Comparison of ENCODE assay signal across 8 mouse cellular contexts in genomic region chr17:46618394-46618768, GRCm38 (mm10). TPM values are rescaled to one million over a fixed set of nuclear protein-coding genes. Genes with fewer than 3 reads are reported as not detected.
DNase-seq lines count a peak whose midpoint lies in the region; ATAC-seq and TF ChIP-seq lines count a peak whose summit lies in the region.

No protein-coding gene starts in this region.

- H3K4me2 ChIP-seq in intestine, embryonic 15.5 days (replicated peaks): peak overlapping the region; percentile 55
- H3K4me2 ChIP-seq in neural tube, embryonic 12.5 days (replicated peaks): peak overlapping the region; percentile 39

- H3K36me3 ChIP-seq in intestine, embryonic 15.5 days: no peaks in the 10 kb centered on the region
- no peaks in the 10 kb centered on the region for H3K36me3 ChIP-seq in neural tube, embryonic 12.5 days

- peak overlapping the region; percentile 48 for H3K9ac ChIP-seq in intestine, embryonic 15.5 days
- 0 out of 2 replicates have a peak overlapping the region, but pooled peaks have one; percentile 26 for H3K9ac ChIP-seq in neural tube, embryonic 12.5 days

- 11% methylated on average over 6 of the region's 6 CpGs for WGBS in intestine, embryonic 15.5 days
- WGBS in neural tube, embryonic 12.5 days: 8% methylated on average over 6 of the region's 6 CpGs

- H3K27me3 ChIP-seq in intestine, embryonic 15.5 days (replicated peaks): no peaks in the 10 kb centered on the region
- H3K27me3 ChIP-seq in neural tube, embryonic 12.5 days (replicated peaks): no peaks in the 10 kb centered on the region

- intact Hi-C loops in gastrocnemius, postnatal 36 days (cut with DNase I): no loop called here

- no peak for TF ChIP-seq CTCF in layer of hippocampus, adult 2 months (conservative IDR thresholded peaks at IDR 0.05)
- no peak for TF ChIP-seq CTCF in embryonic fibroblast, embryonic 13.5 days (IDR thresholded peaks at IDR 0.05; ENCODE audit: borderline replicate concordance, insufficient read depth, low read length)

- no peaks in the 10 kb centered on the region for H3K9me3 ChIP-seq in intestine, embryonic 15.5 days
- no peaks in the 10 kb centered on the region for H3K9me3 ChIP-seq in neural tube, embryonic 12.5 days

- DNase-seq in layer of hippocampus, adult 2 months (ENCODE audit: low spot score in 2 of 2): no peak
- DNase-seq in layer of hippocampus, adult 9-10 months (ENCODE audit: low spot score): no peak
- DNase-seq in gastrocnemius, postnatal 36 days: no peak
- no peak for DNase-seq in thymus, postnatal 36 days

- H3K4me1 ChIP-seq in embryonic fibroblast, embryonic 13.5 days (ENCODE audit: control insufficient read depth, insufficient read depth, low read length): peaks cover 37% of the 10 kb centered on the region
- peaks cover 76% of the 10 kb centered on the region for H3K4me1 ChIP-seq in intestine, embryonic 15.5 days (replicated peaks)
- H3K4me1 ChIP-seq in neural tube, embryonic 12.5 days: peaks cover 74% of the 10 kb centered on the region

- peak; percentile 45 for ATAC-seq in intestine, embryonic 15.5 days
- no peak for ATAC-seq in neural tube, embryonic 12.5 days (ENCODE audit: low FRiP score, low read depth)
- ATAC-seq in megakaryocyte progenitor cell, adult 5-6 weeks (replicated peaks; ENCODE audit: poor library complexity): no peak

- no peak overlapping the region for H3K4me3 ChIP-seq in layer of hippocampus, adult 2 months
- no peak overlapping the region for H3K4me3 ChIP-seq in embryonic fibroblast, embryonic 13.5 days (ENCODE audit: insufficient read depth, low read length)
- peak overlapping the region; percentile 13; the same call in 1 of the 2 replicates for H3K4me3 ChIP-seq in intestine, embryonic 15.5 days (replicated peaks)
- H3K4me3 ChIP-seq in neural tube, embryonic 12.5 days: no peak overlapping the region

- H3K27ac ChIP-seq in layer of hippocampus, adult 2 months: 0 out of 2 replicates have a peak overlapping the region, but pooled peaks have one; percentile 7
- H3K27ac ChIP-seq in embryonic fibroblast, embryonic 13.5 days (ENCODE audit: insufficient read depth, low read length): peak overlapping the region; percentile 91
- peak overlapping the region; percentile 90 for H3K27ac ChIP-seq in intestine, embryonic 15.5 days
- peak overlapping the region; percentile 43; the same call in 1 of the 2 replicates for H3K27ac ChIP-seq in neural tube, embryonic 12.5 days

- no peak for TF ChIP-seq POLR2A in embryonic fibroblast, embryonic 13.5 days (IDR thresholded peaks at IDR 0.05; ENCODE audit: low read depth, low read length)

RNA-seq across cellular contexts. Expression of gene Ptk7, which starts 10.9 kb away (rescaled TPM):
- 1 to 10 TPM; 8.5 to 8.8 TPM for total RNA-seq in layer of hippocampus, adult 2 months (2021)
- 145 and 172 TPM in 2 replicates for polyA plus RNA-seq in embryonic fibroblast, embryonic 13.5 days (2011; ENCODE audit: insufficient read length, low read depth, missing spikeins)
- 61.8 and 66.2 TPM in 2 replicates for polyA plus RNA-seq in intestine, embryonic 15.5 days (2015; fragmentation: Nextera tagmentation; extraction: Ambion mirVana)
- polyA plus RNA-seq in neural tube, embryonic 12.5 days (2016; fragmentation: Nextera tagmentation; extraction: Ambion mirVana): 68.3 and 69.7 TPM in 2 replicates
- total RNA-seq in gastrocnemius, postnatal 36 days (2021): under 1 TPM; 0.79 to 0.94 TPM
- 1.4 and 2.0 TPM in 2 replicates for total RNA-seq in megakaryocyte progenitor cell, adult 5-6 weeks (2015)
- 3.0 and 3.6 TPM in 2 replicates for total RNA-seq in megakaryocyte progenitor cell, adult 5-6 weeks (2017)

RNA-seq across cellular contexts. Expression of gene Klc4, which starts 27.4 kb away (rescaled TPM):
- total RNA-seq in layer of hippocampus, adult 2 months (2021): 10 to 100 TPM; 19.0 to 20.1 TPM
- polyA plus RNA-seq in embryonic fibroblast, embryonic 13.5 days (2011; ENCODE audit: insufficient read length, low read depth, missing spikeins): 6.5 and 7.2 TPM in 2 replicates
- 64.6 and 73.2 TPM in 2 replicates for polyA plus RNA-seq in intestine, embryonic 15.5 days (2015; fragmentation: Nextera tagmentation; extraction: Ambion mirVana)
- 45.2 and 47.4 TPM in 2 replicates for polyA plus RNA-seq in neural tube, embryonic 12.5 days (2016; fragmentation: Nextera tagmentation; extraction: Ambion mirVana)
- total RNA-seq in gastrocnemius, postnatal 36 days (2021): 10 to 100 TPM; 11.7 to 11.8 TPM
- total RNA-seq in megakaryocyte progenitor cell, adult 5-6 weeks (2015): 1.9 and 2.9 TPM in 2 replicates
- total RNA-seq in megakaryocyte progenitor cell, adult 5-6 weeks (2017): 7.5 and 9.5 TPM in 2 replicates

RNA-seq across cellular contexts. Expression of gene Mrpl2, which starts 27.6 kb away (rescaled TPM):
- total RNA-seq in layer of hippocampus, adult 2 months (2021): 10 to 100 TPM; 52.2 to 53.5 TPM
- polyA plus RNA-seq in embryonic fibroblast, embryonic 13.5 days (2011; ENCODE audit: insufficient read length, low read depth, missing spikeins): 33.5 and 45.2 TPM in 2 replicates
- polyA plus RNA-seq in intestine, embryonic 15.5 days (2015; fragmentation: Nextera tagmentation; extraction: Ambion mirVana): 148 and 156 TPM in 2 replicates
- polyA plus RNA-seq in neural tube, embryonic 12.5 days (2016; fragmentation: Nextera tagmentation; extraction: Ambion mirVana): 76.9 and 86.9 TPM in 2 replicates
- total RNA-seq in gastrocnemius, postnatal 36 days (2021): 100 to 1,000 TPM in 1 of 2 experiments, 10 to 100 TPM in 1; 99.4 to 102 TPM
- 80.1 and 101 TPM in 2 replicates for total RNA-seq in megakaryocyte progenitor cell, adult 5-6 weeks (2015)
- 75.5 and 84.7 TPM in 2 replicates for total RNA-seq in megakaryocyte progenitor cell, adult 5-6 weeks (2017)

RNA-seq across cellular contexts. Expression of gene Cul7, which starts 31.8 kb away (rescaled TPM):
- total RNA-seq in layer of hippocampus, adult 2 months (2021): 10 to 100 TPM; 19.1 to 20.4 TPM
- polyA plus RNA-seq in embryonic fibroblast, embryonic 13.5 days (2011; ENCODE audit: insufficient read length, low read depth, missing spikeins): 63.6 and 64.4 TPM in 2 replicates
- polyA plus RNA-seq in intestine, embryonic 15.5 days (2015; fragmentation: Nextera tagmentation; extraction: Ambion mirVana): 41.1 and 45.7 TPM in 2 replicates
- polyA plus RNA-seq in neural tube, embryonic 12.5 days (2016; fragmentation: Nextera tagmentation; extraction: Ambion mirVana): 42.0 and 45.2 TPM in 2 replicates
- 1 to 10 TPM; 5.8 to 5.9 TPM for total RNA-seq in gastrocnemius, postnatal 36 days (2021)
- 7.3 and 7.6 TPM in 2 replicates for total RNA-seq in megakaryocyte progenitor cell, adult 5-6 weeks (2015)
- total RNA-seq in megakaryocyte progenitor cell, adult 5-6 weeks (2017): 9.1 and 14.3 TPM in 2 replicates

RNA-seq across cellular contexts. Expression of gene Rrp36, which starts 55.8 kb away (rescaled TPM):
- 10 to 100 TPM; 15.8 to 16.8 TPM for total RNA-seq in layer of hippocampus, adult 2 months (2021)
- polyA plus RNA-seq in embryonic fibroblast, embryonic 13.5 days (2011; ENCODE audit: insufficient read length, low read depth, missing spikeins): 29.9 and 32.3 TPM in 2 replicates
- polyA plus RNA-seq in intestine, embryonic 15.5 days (2015; fragmentation: Nextera tagmentation; extraction: Ambion mirVana): 56.4 and 58.4 TPM in 2 replicates
- 52.1 and 54.1 TPM in 2 replicates for polyA plus RNA-seq in neural tube, embryonic 12.5 days (2016; fragmentation: Nextera tagmentation; extraction: Ambion mirVana)
- total RNA-seq in gastrocnemius, postnatal 36 days (2021): 1 to 10 TPM; 7.5 to 9.9 TPM
- 12.4 and 13.6 TPM in 2 replicates for total RNA-seq in megakaryocyte progenitor cell, adult 5-6 weeks (2015)
- 70.4 and 89.7 TPM in 2 replicates for total RNA-seq in megakaryocyte progenitor cell, adult 5-6 weeks (2017)

Comparison
In these comparisons a context has a peak if more than half of its experiments do, and no peak if none do; other contexts are left out.
1. H3K27ac ChIP-seq: peak in every context shown above with its lines; median percentile 91 in embryonic fibroblast, embryonic 13.5 days; 90 in intestine, embryonic 15.5 days; 43 in neural tube, embryonic 12.5 days; 7 in layer of hippocampus, adult 2 months.